Mouse (Mus musculus): ENCODE results near the gene Rsbn1l.

DNA sequence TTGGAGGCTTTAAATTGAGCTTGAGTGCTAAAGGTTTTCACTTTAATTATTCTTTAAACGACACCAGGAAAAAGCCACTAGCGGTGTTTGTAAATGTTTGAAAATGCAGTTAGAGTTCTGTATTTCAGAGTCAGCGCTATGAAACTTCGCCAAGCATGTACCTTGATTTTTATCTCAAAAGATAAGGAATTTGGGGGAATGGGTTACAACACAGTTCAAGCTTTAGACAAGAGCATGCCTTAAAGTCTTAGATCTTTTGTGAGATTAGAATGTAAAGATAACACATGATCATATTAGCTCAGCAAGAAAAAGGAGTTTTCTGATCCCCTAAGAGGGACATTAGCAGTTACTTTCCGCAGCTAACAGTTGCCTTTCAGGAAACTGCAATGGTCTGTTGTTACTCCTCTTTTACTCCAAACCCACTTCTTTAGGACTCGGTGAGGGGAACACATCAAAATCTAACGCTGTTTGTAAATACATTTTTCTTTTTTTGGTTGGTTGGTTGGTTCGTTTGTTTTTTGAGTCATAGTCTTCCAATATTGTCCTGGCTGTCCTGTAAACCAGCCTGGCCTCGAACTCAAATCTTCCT, 3.8 kb downstream of the Rsbn1l start:
- TF ChIP-seq POLR2A (IDR thresholded peaks at IDR 0.05; ENCODE audit: borderline replicate concordance, extremely low read depth, insufficient read depth, insufficient read length, poor library complexity, severe bottlenecking), result no peak
- no peak for TF ChIP-seq CTCF (IDR thresholded peaks at IDR 0.05; ENCODE audit: borderline replicate concordance, extremely low read depth, insufficient read depth, insufficient read length)

Measured in brain, embryonic 14.5 days (tissue).